Mouse (Mus musculus): ENCODE data around the gene 4921504E06Rik. TPM values are rescaled to one million over a fixed set of nuclear protein-coding genes. Genes with fewer than 3 reads are reported as not detected.

4921504E06Rik gene
- polyA plus RNA-seq (2015; fragmentation: Nextera tagmentation; extraction: Ambion mirVana): not detected in 2 replicates

GRCm38 (mm10) chr2:19553821-19554592 is at the start of gene 4921504E06Rik:
Gene 4921504E06Rik (minus strand): TSS chr2:19553914.
- Histone ChIP-seq H3K36me3 (ENCODE audit: control insufficient read depth, insufficient read depth, low read length) (no peaks in the 10 kb centered on the region), H3K9ac (ENCODE audit: low read depth, low read length) (peak within 1 kb of the TSS; percentile 59), H3K27me3 (ENCODE audit: control insufficient read depth, insufficient read depth, low read depth, low read length) (no peaks in the 10 kb centered on the region), H3K9me3 (replicated peaks; ENCODE audit: control insufficient read depth, low read length, poor library complexity, severe bottlenecking) (no peaks in the 10 kb centered on the region), H3K4me1 (ENCODE audit: control insufficient read depth, insufficient read depth, low read length) (peaks cover 13% of the 10 kb centered on the region), H3K4me3 (ENCODE audit: low read depth, low read length) (peak within 1 kb of the TSS; percentile 40), H3K4me2 (ENCODE audit: low read length) (peak within 1 kb of the TSS; percentile 69), H3K27ac (ENCODE audit: low read length) (peak within 1 kb of the TSS; percentile 81)
- peak; percentile 94 for ATAC-seq
- under 1% methylated on average over 27 of the region's 27 CpGs for WGBS

- no peak overlapping the region for H3K4me3 ChIP-seq (ENCODE audit: low read depth, low read length)
- H3K9me3 ChIP-seq (replicated peaks; ENCODE audit: control insufficient read depth, low read length, poor library complexity, severe bottlenecking): no peaks in the 10 kb centered on the region
- H3K27me3 ChIP-seq (ENCODE audit: control insufficient read depth, insufficient read depth, low read depth, low read length): no peaks in the 10 kb centered on the region
- 85% methylated on average over 3 of the region's 3 CpGs for WGBS
- H3K27ac ChIP-seq (ENCODE audit: low read length): no peak overlapping the region
- ATAC-seq: no peak
- H3K36me3 ChIP-seq (ENCODE audit: control insufficient read depth, insufficient read depth, low read length): no peaks in the 10 kb centered on the region
- H3K4me1 ChIP-seq (ENCODE audit: control insufficient read depth, insufficient read depth, low read length): no peaks in the 10 kb centered on the region
- no peak overlapping the region for H3K9ac ChIP-seq (ENCODE audit: low read depth, low read length)
- no peak overlapping the region for H3K4me2 ChIP-seq (ENCODE audit: low read length)
Measured at GRCm38 (mm10) chr2:19601386-19601925, 47.7 kb upstream of the 4921504E06Rik start.

GRCm38 (mm10) chr2:19600860-19601259 is 47.1 kb upstream of the 4921504E06Rik start:
- ATAC-seq: no peak
- Histone ChIP-seq H3K9ac (ENCODE audit: low read depth, low read length) (no peak overlapping the region), H3K27me3 (ENCODE audit: control insufficient read depth, insufficient read depth, low read depth, low read length) (no peaks in the 10 kb centered on the region), H3K36me3 (ENCODE audit: control insufficient read depth, insufficient read depth, low read length) (no peaks in the 10 kb centered on the region), H3K4me3 (ENCODE audit: low read depth, low read length) (no peak overlapping the region), H3K9me3 (replicated peaks; ENCODE audit: control insufficient read depth, low read length, poor library complexity, severe bottlenecking) (no peaks in the 10 kb centered on the region), H3K4me2 (ENCODE audit: low read length) (no peak overlapping the region), H3K4me1 (ENCODE audit: control insufficient read depth, insufficient read depth, low read length) (no peaks in the 10 kb centered on the region), H3K27ac (ENCODE audit: low read length) (no peak overlapping the region)
- 92% methylated on average over 5 of the region's 5 CpGs for WGBS

GRCm38 (mm10) chr2:19599801-19600200 is 46.1 kb upstream of the 4921504E06Rik start:
- H3K9ac ChIP-seq (ENCODE audit: low read depth, low read length): no peak overlapping the region
- WGBS: 86% methylated on average over 5 of the region's 5 CpGs
- no peak overlapping the region for H3K4me2 ChIP-seq (ENCODE audit: low read length)
- H3K27ac ChIP-seq (ENCODE audit: low read length): no peak overlapping the region
- no peaks in the 10 kb centered on the region for H3K27me3 ChIP-seq (ENCODE audit: control insufficient read depth, insufficient read depth, low read depth, low read length)
- no peak overlapping the region for H3K4me3 ChIP-seq (ENCODE audit: low read depth, low read length)
- no peaks in the 10 kb centered on the region for H3K9me3 ChIP-seq (replicated peaks; ENCODE audit: control insufficient read depth, low read length, poor library complexity, severe bottlenecking)
- no peaks in the 10 kb centered on the region for H3K4me1 ChIP-seq (ENCODE audit: control insufficient read depth, insufficient read depth, low read length)
- ATAC-seq: no peak
- H3K36me3 ChIP-seq (ENCODE audit: control insufficient read depth, insufficient read depth, low read length): no peaks in the 10 kb centered on the region

DNA sequence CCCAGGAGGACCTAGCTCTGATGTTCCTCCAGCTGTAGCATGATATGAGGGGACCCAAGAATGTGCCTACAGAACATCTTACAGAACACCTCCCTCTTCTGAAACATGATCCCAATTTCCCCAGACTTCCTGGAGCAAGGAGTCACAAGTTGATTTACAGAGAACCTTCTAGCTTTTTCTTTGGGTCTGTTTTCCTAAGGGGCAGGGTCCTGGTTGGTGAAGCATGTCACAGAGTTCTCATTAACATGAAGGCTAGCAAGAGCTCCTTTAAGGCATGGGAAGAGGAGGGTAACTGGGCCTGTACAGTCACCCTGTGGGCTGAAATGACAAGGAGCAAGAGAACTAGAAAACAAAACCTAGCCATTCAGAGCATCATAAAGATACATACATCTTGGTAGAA is 43.3 kb upstream of the 4921504E06Rik start:
- no peak overlapping the region for H3K4me2 ChIP-seq (ENCODE audit: low read length)
- no peaks in the 10 kb centered on the region for H3K27me3 ChIP-seq (ENCODE audit: control insufficient read depth, insufficient read depth, low read depth, low read length)
- H3K9ac ChIP-seq (ENCODE audit: low read depth, low read length): no peak overlapping the region
- H3K27ac ChIP-seq (ENCODE audit: low read length): no peak overlapping the region
- no peaks in the 10 kb centered on the region for H3K36me3 ChIP-seq (ENCODE audit: control insufficient read depth, insufficient read depth, low read length)
- no peaks in the 10 kb centered on the region for H3K9me3 ChIP-seq (replicated peaks; ENCODE audit: control insufficient read depth, low read length, poor library complexity, severe bottlenecking)
- no peak overlapping the region for H3K4me3 ChIP-seq (ENCODE audit: low read depth, low read length)
- no peak for ATAC-seq
- no peaks in the 10 kb centered on the region for H3K4me1 ChIP-seq (ENCODE audit: control insufficient read depth, insufficient read depth, low read length)

DNA sequence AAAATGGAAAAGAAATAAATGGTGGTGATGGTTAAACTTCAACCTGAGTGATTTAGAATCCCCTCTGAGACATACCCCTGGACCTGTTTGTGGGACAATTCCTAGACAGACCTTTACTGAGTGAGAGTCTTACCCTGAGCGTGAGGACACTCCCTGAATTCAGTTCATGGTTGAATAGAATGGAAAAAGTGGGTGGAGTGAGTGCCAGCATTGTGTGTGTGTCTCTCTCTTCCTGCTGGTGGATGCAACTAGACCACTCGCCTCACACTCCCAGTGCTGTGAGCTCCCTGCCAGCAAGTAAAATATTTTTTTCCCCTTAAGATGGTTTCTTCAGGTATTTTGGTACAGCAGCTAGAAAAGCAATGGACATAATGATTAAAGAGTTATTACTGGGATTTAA is 42.7 kb upstream of the 4921504E06Rik start:
- no peak for ATAC-seq
- Histone ChIP-seq H3K4me1 (ENCODE audit: control insufficient read depth, insufficient read depth, low read length) (no peaks in the 10 kb centered on the region), H3K9ac (ENCODE audit: low read depth, low read length) (no peak overlapping the region), H3K36me3 (ENCODE audit: control insufficient read depth, insufficient read depth, low read length) (no peaks in the 10 kb centered on the region), H3K4me3 (ENCODE audit: low read depth, low read length) (no peak overlapping the region), H3K4me2 (ENCODE audit: low read length) (no peak overlapping the region), H3K9me3 (replicated peaks; ENCODE audit: control insufficient read depth, low read length, poor library complexity, severe bottlenecking) (no peaks in the 10 kb centered on the region), H3K27me3 (ENCODE audit: control insufficient read depth, insufficient read depth, low read depth, low read length) (no peaks in the 10 kb centered on the region), H3K27ac (ENCODE audit: low read length) (no peak overlapping the region)
- WGBS: 59% methylated on average over 2 of the region's 2 CpGs

- no peaks in the 10 kb centered on the region for H3K36me3 ChIP-seq (ENCODE audit: control insufficient read depth, insufficient read depth, low read length)
- ATAC-seq: no peak
- no peaks in the 10 kb centered on the region for H3K27me3 ChIP-seq (ENCODE audit: control insufficient read depth, insufficient read depth, low read depth, low read length)
- WGBS: 89% methylated on average over 7 of the region's 7 CpGs
- no peaks in the 10 kb centered on the region for H3K4me1 ChIP-seq (ENCODE audit: control insufficient read depth, insufficient read depth, low read length)
- H3K27ac ChIP-seq (ENCODE audit: low read length): no peak overlapping the region
- no peaks in the 10 kb centered on the region for H3K9me3 ChIP-seq (replicated peaks; ENCODE audit: control insufficient read depth, low read length, poor library complexity, severe bottlenecking)
- H3K4me2 ChIP-seq (ENCODE audit: low read length): no peak overlapping the region
- H3K4me3 ChIP-seq (ENCODE audit: low read depth, low read length): no peak overlapping the region
- no peak overlapping the region for H3K9ac ChIP-seq (ENCODE audit: low read depth, low read length)
Measured at GRCm38 (mm10) chr2:19594856-19595255, 41.1 kb upstream of the 4921504E06Rik start.

DNA sequence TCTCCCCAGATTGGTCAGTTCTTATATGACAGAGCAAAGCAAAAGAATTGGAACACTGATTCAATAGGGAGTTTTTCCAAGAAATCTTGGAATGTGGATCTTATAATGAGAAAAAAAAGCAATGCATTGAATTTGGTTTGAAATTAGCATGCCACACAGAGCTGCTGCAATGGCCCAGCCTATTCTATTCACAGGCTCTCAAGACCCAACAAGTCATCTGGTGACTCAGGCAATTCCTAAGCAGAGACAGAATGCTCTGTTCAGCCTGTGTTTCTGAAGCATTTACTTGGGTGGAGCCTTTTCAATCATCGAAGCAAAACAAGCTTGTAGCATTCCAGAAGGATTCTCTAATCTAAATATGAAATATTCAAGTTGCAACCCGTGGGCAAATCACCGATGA is 26.1 kb upstream of the 4921504E06Rik start:
- H3K36me3 ChIP-seq (ENCODE audit: control insufficient read depth, insufficient read depth, low read length): no peaks in the 10 kb centered on the region
- no peaks in the 10 kb centered on the region for H3K4me1 ChIP-seq (ENCODE audit: control insufficient read depth, insufficient read depth, low read length)
- no peak overlapping the region for H3K27ac ChIP-seq (ENCODE audit: low read length)
- ATAC-seq: no peak
- 74% methylated on average over 3 of the region's 3 CpGs for WGBS
- no peaks in the 10 kb centered on the region for H3K27me3 ChIP-seq (ENCODE audit: control insufficient read depth, insufficient read depth, low read depth, low read length)
- no peaks in the 10 kb centered on the region for H3K9me3 ChIP-seq (replicated peaks; ENCODE audit: control insufficient read depth, low read length, poor library complexity, severe bottlenecking)
- H3K4me3 ChIP-seq (ENCODE audit: low read depth, low read length): no peak overlapping the region
- H3K9ac ChIP-seq (ENCODE audit: low read depth, low read length): no peak overlapping the region
- H3K4me2 ChIP-seq (ENCODE audit: low read length): no peak overlapping the region

DNA sequence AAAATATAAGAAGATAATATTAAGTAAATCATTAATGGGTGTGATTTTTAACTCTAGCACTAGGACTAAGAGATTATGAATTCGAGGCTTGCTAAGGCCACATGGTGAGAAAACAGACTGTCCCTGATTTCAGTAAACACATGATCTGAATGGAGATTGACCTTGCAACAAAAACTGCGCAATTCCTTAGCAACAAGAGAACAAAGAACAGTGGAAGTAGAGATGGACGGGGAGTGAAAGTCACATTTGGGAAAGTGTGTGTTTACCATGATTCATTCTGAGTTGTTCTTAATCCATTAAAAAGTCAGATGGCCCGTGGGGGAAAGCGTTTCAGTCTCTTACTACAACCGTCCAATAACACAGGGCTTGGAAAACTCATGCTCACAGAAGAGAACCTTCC is 25.5 kb upstream of the 4921504E06Rik start:
- 41% methylated on average over 6 of the region's 6 CpGs for WGBS
- no peaks in the 10 kb centered on the region for H3K27me3 ChIP-seq (ENCODE audit: control insufficient read depth, insufficient read depth, low read depth, low read length)
- H3K9ac ChIP-seq (ENCODE audit: low read depth, low read length): no peak overlapping the region
- H3K27ac ChIP-seq (ENCODE audit: low read length): no peak overlapping the region
- H3K36me3 ChIP-seq (ENCODE audit: control insufficient read depth, insufficient read depth, low read length): no peaks in the 10 kb centered on the region
- H3K4me1 ChIP-seq (ENCODE audit: control insufficient read depth, insufficient read depth, low read length): no peaks in the 10 kb centered on the region
- no peaks in the 10 kb centered on the region for H3K9me3 ChIP-seq (replicated peaks; ENCODE audit: control insufficient read depth, low read length, poor library complexity, severe bottlenecking)
- no peak overlapping the region for H3K4me3 ChIP-seq (ENCODE audit: low read depth, low read length)
- no peak for ATAC-seq
- no peak overlapping the region for H3K4me2 ChIP-seq (ENCODE audit: low read length)
